Mouse (Mus musculus) right cerebral cortex, postnatal 4 days (tissue): ENCODE measurements at regions not wholly inside any gene's neighbourhood (a gene's known extent, or its start where the extent isn't known, plus 50 kb on each side); places are given as distances from the start of the nearest gene placed in this dataset.
A peak's percentile ranks its signal among the peaks of the same experiment; 100 is the strongest.

Experiments used
- DNase-seq: peaks from one replicate; pipeline ENCODE4 v3.0.0-alpha.2; 2022

DNA sequence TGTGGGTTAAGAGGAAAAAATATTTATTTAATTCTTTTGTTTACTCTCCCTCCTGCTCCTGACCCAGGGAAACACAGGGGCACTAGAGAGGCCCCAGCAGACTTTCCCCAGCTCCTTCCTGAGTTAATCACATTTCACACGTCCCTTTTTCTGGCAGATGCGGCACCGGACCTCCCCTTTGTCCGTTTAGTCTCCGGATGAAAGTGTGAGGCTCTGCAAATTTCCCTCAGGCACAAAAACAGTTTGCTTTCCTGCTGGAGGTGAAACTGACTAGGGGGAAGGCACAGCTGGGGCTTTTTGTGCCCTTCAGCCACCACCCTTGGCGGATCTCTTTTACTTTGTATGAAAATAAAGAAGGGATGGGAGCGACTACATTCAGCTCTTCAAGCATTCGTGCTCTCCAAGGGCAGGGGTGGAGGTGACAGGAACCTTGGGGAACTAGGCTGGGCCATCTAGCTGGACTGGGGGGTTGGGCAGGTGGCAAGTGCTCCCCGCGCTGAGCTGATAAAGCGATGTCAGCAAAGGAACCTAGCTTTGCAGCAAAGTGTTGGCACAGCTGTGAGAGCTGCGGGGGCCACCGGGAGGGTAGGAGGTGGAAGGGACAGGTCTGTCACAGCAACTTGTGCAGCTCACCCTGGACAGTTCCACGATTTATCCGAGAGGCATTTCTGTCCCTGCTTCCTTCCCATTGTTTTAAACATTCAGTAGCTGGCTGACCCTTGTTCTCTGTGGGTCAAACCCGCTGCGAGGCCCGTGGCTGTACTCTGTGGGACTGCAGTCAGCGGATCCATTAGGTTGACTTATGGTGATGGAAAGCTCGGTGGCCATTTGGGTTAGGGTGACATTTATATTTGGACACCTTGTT lies 329.6 kb downstream of the Ttll7 start:
- DNase-seq, result no peak

DNA sequence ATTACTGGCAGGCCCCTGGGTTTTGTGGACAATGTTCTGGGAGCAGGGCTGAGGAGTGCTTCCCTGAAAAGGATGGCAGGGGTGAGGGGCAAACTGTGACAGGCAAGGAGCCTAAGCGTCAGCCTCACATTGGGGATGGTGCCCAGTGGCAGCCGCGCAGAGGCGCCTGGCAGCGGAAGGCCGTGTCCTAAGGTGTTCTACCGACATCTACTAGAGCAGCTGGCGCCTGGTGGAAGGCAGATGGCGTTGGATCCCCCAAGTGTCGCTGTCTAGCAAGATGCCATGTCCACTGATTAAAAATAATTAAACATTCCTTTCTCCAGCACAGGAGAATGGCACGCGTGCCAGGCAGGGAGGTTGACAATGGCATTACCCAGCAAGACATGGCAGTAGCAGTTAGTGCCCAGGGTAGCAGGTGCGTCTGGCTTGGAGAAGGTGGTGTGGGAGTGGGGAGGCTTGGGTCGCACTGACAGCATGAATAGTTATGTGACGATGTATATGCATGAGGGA lies 330.3 kb downstream of the Ttll7 start:
- DNase-seq, result no peak

DNA sequence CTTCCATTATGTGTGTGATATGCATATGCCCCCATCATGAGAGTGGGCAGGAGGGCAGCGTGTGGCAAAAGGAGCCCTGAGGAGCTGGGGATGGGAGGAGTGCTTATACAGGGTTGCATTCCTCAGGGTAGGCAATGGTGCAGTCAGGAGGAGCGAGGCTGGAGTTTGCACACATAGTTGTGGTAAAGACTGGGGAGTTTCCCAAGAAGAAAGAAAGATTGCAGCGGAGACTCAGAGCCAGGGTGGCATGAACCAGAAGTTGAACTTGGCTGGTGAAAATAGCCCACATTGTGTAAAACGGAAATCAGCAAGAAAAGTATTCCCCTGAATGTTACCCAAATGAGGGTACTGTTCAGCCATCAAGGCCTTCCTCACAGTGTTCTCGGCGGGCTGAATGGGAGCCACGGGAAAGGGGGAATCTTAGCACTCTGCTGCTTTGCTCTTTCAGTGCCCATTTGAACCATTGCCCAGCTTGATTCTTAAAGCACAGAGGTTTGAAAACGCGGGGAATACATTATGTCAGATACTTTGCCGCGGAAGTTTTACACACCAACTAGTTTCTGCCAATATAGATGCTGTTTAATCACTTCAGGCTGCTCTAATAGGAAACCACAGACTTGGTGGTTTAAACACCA lies 331.6 kb downstream of the Ttll7 start:
- DNase-seq, result no peak

DNA sequence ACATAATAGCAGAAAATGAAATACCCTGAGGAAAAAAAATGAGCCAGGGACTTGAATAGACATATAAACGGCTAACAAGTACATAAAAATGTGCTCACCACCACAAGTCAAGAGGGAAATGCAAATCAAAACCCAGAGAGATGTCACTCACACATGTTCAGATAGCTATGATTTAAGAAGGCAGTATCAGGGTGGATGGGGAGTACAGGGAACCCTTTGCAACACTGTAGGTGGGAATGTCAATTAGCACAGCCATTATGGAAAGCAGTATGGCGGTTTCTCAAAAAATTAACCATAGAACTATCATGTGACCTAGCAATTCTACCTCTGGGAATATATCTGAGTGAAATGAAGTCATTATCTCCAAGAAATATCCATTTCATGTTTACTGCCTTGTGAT lies 337.6 kb downstream of the Ttll7 start:
- DNase-seq, result no peak

DNA sequence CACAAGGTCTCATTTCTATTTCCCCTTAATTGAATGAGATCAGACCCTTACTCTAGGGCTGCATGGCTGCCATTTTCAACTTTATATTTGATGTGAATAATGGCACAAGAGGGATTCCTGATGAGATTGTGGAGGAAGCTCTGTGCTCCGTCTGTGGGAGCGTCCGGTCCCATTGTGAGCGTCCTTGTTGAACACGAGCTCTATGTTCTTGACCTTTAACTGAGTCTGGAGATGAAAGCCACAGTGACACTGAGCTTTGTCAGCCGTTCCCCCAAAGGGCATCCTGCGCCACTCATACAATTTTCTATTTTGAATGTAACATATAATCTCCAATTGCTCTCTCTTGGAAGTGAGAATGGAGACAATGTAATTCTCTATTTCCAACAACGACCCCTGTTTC lies 344.5 kb downstream of the Ttll7 start:
- DNase-seq, result no peak

DNA sequence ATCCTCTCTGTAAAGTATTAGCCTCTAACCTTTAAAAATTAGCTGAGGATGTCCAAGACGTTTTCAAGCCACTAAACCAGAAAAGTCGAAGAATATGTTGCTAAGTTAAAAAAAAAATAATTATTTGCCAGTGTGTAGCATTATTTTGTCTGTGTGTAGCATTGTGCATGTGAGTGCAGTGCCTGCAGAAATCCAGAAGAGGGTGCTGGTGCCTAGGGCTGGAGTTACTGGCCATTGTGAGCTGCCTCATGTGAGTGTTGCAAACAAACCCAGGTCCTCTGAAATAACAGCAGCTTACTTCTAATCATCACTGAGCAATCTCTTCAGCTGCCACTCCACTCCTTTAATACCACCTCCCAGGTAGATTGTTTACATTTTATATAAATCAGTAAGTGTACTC lies 345.0 kb downstream of the Ttll7 start:
- no peak for DNase-seq

DNA sequence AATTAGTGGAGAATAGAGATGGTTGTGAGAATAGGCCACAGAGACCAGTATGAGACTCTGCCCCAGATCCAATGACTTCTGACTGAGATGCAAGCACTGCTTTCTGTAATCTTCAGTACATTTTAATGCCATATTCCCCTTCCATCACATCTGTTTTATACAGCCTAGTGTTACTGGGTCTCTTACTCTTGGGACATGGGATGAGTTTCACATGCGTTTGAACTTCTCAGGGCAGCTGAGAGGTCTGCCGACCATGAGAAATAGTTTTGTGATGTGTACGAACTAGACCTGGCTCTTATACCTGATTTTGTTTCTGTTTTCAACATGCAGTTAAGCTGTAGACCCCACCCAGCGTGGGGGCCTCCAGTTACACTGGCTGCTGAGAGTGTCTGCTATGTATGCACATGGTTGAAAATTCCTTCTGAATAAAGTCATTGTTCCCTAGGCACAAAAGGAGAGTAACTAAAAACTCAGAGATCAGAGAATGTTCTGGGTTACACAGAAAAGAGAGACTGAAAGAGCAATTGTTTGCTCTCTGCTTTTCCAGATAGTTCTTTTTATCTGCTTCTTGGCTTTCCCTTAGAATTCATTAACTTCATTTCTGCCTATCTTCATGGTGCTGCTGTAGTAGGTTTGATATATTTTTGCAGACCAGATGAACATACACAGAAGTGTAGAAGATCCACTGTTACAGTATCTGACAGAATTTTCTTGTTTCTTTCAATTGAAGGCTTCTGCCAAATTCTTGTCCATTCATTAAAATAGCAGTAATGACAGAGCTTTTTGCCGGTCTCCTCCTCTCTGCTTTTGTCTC lies 359.2 kb downstream of the Ttll7 start:
- no peak for DNase-seq

DNA sequence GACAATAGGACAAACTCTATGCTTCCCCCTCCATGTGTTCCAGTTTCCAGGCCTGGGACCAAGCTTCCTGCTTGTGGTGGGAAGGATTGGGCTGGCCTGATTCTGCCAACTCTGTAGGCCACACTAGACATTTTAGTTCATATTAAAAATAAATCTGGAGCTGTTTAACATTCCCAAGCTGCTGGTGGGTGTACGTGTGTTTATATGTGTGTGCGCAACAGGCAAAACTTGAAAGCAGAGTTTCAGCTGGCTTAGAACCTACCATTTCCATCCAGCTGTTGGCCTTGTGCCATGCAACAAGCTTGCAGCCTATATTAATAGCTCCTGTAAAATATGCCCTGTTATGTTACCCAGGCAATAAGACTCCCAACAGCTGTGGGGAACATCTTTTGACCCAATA lies 376.5 kb downstream of the Ttll7 start:
- peak; percentile 55 for DNase-seq

DNA sequence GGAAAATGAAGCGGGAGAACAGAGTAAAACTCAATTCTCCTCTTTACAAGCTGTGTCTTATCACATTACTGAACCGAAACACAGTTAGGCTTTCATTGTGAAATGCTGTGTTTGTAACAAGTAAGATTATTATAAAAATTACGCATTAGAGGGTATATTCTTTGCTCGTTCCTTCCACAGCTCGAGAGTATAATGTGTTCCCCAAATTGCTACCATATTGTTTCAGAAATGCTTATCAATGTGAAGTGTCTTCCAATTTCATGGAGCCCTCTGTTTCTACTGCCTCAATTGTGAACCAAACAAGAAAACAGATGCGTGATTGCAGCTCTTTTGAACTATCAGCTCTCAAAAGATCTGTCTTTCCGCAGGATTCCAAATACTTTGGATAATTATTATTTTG lies 378.4 kb downstream of the Ttll7 start:
- no peak for DNase-seq

DNA sequence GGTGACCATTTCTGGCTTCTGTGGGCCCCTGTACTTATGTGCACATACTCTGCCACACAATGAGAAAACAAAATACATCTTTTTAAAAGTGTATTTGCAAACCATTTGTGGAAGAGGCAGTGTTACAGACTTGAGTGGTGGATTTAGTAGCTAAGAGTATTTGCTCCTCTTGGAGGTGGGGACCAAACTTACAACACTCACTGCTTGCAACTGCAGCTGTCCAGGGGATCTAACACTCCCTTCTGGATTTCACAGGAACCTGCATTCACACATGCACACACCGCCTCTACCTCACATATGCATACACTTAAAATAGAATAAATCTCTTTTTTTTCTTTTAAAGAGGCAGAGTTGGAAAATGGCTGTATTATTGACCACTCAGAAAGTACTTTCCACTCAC lies 386.2 kb downstream of the Ttll7 start:
- DNase-seq, result no peak

DNA sequence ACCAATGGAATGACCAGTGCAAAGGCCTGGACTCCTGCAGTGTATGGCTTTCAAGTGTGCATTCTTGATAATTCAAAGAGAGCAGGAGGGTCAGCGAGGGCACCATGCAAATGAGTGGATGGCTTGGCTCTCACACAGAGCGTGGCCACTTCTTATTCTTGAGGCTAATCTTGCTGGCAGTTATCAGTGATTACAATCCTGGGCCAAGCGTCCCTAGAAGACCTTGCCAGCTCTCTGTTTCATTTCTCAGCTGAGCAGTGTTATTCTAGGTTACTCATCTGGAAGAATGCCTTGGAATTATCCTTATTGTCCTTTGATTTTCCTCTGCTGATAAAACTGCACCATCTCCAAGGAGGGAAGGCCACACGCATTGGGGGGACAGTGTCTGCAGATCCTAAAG lies 388.5 kb downstream of the Ttll7 start:
- no peak for DNase-seq

DNA sequence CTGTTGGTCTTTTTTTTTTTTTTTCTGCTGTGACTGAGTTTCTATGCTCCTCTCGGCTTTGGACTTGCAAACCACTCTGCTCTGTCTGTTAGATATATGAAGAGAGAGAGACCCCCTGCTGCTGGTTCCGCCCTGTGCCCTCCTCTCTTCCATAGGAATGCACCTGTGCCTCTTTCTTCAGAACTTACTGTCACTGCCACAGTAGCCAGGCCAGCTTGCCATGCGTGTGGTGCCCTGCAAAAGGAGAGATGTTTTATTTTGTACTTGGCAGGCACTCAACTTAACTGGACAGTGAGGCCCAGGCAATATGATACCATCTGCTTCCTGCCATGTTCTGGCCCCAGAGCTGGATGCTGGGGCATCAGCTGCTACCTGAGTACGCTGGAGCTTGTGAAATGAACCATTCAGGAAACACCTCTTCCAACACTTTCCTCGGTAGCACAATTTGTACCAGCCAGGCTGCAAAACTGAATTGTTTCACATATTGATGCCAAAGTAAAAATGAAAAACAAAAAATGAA lies 392.8 kb downstream of the Ttll7 start:
- no peak for DNase-seq

DNA sequence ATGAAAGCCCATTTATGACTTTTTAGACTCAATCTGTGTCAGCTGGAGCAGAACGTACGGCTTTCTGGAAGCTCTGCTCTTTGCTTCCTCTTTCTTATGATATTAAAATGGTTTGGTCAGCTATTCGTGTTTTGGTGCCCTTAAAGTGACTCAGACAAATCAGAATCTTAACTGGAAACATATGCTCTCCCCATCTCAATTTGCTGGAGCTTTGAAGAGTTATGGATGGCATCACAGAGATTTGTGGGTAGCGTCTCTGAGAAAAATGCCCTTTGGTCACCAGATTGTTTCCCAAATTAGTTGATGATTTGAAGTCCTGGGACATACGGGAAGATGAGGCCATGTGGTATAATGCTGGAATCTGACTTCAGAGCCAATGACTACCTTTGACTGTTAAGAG lies 394.0 kb downstream of the Ttll7 start:
- no peak for DNase-seq

DNA sequence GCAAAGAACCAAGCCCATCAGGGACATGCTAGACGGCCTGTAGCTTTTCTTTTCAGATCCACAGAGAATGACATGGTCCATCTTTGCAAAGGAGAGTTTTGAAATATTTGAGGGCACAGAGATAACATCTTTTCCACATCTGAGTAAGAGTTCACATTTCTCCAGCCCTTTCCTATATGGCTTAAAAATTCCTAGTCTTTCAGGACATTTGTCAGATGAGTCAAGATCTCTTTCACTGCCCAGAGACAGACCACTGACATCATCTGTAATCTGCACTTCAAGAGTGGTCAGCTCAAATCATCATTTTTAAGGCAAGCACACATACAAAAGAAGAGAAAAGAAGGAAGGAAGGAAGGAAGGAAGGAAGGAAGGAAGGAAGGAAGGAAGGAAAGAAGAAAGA lies 397.3 kb downstream of the Ttll7 start:
- no peak for DNase-seq

DNA sequence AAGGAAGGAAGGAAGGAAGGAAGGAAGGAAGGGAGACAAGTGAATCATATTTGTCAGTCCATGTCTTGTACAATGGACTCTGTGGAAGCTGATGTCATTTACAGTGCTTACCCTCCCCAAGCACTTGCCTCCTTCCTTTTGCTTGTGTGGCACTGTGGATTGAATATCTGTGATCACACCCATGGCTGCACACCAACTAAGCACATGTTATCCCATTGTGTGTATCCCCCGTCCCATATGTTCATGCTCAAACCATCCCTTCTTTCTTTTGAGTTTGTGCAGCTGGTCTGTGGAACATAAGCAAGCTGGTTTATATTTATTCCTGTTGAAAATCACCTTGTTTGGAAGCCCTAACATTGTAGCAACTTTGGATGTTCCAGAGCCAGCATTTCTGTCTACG lies 397.7 kb downstream of the Ttll7 start:
- no peak for DNase-seq

DNA sequence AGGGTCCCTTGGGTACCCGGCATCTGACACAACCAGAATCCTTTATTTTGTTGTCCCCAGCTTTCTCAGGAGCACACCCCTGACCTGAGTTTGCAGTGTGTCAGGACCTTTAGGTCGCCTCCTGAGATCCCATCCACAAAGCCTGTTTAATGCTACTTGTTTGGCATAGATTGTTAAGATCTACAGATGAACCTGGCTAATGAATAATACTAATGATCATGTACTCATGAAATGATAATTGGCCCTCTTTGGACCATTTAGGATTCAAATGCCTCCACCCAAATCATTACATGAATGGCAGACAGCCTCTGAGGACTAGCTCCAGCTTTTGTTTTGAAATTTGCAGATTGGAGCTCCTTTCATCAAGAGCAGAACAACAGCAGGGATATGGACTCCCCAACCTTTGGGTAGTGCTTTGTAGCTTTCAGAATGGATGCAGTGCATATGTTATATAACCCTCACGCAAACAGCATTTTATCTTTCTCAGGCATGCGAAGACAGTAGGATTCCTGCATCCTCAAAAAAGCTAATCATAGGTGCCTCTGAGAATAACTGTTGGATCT lies 400.1 kb downstream of the Ttll7 start:
- no peak for DNase-seq

DNA sequence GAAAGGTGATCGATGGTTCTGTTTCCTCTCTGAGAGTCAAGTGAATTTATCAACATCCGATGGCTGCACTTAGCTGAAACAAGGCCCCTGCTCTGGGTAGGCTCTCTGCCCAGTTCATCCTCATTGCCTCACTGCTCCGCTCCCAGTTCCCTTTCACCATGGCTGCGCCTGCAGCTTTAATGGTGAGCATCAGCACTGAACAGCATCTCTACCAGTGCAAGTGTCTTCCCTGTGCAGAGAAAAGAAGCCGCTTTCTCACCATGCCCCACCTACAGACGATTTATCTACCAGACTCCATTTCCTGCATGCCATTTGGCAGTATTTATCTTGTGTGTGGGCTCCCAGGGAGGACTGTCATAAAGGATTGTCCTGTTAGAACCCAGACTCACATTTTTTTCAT lies 400.6 kb downstream of the Ttll7 start:
- DNase-seq, result no peak

DNA sequence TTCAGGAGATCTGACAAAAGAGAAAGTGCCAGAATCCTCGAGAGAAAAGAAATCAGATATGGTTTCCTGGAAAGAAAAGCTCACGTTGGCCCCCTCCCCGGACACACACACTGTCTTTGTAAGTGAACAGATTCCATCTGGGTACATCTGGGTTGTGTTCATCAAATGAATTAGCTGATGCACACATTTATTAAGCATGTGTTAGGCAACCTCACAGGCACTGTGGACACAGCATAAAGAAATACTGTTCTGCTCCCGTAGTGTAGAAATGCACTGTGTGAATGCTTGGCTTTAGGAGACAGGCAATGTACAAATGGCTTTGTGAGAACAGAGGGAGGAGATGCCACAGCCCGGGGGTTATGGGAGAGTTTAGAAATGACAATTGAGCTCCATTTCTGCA lies 402.3 kb downstream of the Ttll7 start:
- no peak for DNase-seq

DNA sequence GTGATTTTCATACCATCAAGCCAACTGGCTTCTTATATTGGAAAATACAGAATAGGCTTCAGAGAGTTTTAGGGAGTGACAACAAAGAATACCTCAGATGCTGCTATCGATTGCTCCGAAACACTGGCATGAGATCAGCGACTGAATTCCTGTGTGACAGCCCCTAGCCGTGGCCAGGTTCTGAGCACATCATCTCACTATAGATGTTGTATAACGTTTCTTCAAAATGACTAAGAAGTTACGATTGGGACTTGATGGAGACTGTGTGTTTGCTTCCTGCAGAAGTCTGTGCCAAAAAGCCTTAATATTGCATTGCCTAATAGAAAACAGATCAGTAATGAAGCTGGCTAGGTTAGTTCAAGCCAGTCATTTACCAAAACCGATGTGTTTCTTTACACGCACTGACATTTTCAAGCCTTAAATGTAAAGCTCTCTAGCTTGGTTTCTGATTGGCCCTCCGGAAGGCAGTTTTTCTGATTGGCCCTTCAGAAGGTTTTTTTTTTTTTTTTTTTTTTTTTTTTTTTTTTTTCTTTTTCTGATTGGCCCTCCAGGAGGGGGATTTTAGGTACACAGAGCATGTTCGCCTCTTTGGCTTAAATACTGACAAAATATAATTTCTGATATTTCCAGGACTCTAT lies 408.9 kb downstream of the Ttll7 start:
- DNase-seq, result no peak

DNA sequence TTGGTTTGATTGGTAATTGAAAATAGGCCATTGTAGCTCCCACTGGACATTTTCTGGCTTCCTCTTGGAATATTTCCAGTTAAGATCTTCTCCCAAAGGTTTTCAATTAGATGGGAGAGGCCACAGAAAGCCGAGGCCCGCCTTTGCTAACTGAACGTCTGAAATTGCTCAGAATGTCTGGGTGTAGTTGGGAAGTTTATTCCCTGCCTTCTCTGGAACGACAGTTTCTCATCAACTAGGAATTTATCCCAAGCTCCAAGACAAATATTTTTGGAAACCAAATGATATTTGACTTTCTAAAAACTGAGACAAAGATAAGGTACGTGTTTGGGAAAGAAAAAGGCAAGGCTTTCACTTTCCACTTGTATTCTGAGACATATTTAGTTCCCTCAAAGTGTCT lies 414.4 kb downstream of the Ttll7 start:
- DNase-seq, result no peak

DNA sequence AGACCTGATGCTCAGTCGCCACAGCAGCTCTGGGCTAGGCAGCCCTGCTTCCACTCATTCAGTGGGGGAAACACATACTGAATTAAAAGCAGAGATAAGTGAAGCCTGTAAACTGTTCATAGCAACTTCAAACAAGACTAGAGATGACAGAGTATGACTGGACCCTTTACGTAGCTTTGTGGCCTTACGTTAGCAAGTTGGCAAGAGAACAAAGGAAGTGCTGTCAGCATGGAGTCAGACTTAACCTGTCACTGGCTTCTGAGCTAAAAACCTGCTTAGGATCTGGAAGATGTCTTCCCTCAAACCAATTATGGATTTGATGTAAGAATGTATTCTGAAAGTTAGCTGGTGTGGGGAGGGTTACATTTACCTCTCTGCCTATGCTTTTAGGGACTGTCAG lies 421.3 kb downstream of the Ttll7 start:
- DNase-seq, result no peak

DNA sequence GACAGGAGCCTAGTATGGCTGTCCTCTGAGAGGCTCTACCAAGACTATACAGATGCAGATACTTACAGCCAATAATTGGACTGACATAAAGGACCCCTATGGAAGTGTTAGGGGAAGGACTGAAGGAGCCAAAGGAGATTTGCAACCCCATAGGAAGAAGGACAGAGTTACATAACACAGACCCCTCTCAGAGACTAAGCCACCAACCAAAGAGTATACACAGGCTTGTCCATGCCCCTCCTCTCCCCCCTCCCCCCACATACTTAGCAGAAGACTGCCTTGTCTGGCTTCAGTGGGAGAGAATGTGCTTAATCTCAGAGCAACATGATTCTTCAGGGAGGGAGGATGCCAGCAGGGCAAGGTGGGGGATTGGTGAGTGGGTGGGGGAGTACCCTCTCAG lies 426.4 kb downstream of the Ttll7 start:
- DNase-seq, result no peak

DNA sequence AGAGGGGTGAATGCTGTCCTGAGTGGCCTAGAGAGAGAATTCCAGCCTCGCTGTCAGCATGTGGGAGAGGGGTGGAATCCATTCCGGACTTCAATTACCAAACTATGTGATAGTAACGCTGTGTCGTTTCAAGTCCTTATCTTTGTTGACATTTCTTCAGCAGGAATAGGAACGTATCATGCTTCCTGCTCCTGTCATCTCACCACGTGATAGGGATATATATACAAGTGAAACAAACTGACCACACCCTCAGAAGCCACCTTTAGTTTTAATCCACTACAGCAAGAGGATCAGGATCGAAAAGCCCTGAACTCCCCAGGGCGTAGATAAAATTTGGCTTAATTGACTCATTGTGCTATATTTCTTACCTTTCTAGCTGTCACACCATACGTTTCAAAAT lies 431.6 kb downstream of the Ttll7 start:
- no peak for DNase-seq
